Mouse (Mus musculus): ENCODE results near the gene Gm5861.
"Not testable (repeated sequence)": the region's sequence is repeated elsewhere in the genome, so short reads cannot be mapped to it uniquely, and the experiment has no call there.

Gene Gm5861

DNA sequence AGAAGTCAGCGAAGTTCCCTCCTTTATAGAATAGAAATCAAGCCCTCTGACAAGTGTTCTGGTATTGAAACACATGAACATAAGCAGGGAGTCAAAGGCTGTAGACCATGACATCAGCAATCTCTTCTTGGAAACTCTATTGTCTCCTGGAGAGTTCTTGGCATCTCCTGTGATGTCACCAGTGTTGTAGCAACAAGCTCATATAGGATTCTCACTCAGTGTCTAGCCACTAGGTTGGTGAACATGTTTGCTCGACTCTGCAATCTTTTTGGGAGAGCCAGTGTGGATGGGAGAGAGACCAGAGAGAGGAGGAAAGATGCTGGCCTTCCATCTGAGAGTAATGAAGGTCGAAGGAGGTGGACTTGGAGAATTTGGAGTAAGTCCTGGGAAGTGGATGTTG, at the start of gene Gm5861:
Gm5861 (plus strand) TSS at position 301 of the 400 bp plus-strand sequence.
- in situ Hi-C loops (cut with MseI, MboI), result not testable (repeated sequence)

DNA sequence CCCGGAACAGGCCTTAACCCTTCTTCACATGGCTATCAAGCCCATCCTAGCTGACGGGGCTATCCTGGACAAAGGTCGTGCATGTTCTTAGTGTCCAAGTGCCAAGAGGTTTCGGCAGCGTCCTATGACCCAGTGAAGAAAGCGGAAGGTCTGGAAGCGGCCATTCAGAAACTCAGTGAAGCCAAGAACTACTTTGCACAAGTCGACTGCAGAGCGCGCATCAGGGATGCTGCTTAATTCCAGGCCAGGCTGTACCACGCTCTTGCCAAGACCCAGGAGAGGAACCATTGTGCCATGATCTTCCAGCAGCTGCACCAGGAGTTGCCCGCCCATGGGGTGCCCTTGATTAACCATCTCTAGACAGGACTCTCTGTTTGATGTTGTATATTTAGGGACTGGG, 44.8 kb upstream of the Gm5861 start:
- in situ Hi-C loops (cut with MseI, MboI), result not testable (repeated sequence)
